Mouse (Mus musculus): ENCODE results near the gene Lipm. TPM values are rescaled to one million over a fixed set of nuclear protein-coding genes. Genes with fewer than 3 reads are reported as not detected.

The Lipm gene
- polyA plus RNA-seq, 1 experiment = not detected

- Histone ChIP-seq H3K27ac (ENCODE audit: insufficient read depth, low read depth, low read length) (no peak overlapping the region), H3K4me3 (ENCODE audit: insufficient read depth, low read length) (no peak overlapping the region), H3K4me1 (ENCODE audit: control insufficient read depth, insufficient read depth, low read length) (peaks cover 8% of the 10 kb centered on the region)
- TF ChIP-seq CTCF (IDR thresholded peaks at IDR 0.05; ENCODE audit: low read depth, low read length) (no peak), POLR2A (IDR thresholded peaks at IDR 0.05; ENCODE audit: borderline replicate concordance, low read depth, low read length) (no peak)
Observed at GRCm38 (mm10) chr19:34153263-34154144, 52.8 kb downstream of the Lipm start.

- peaks cover 11% of the 10 kb centered on the region for H3K4me1 ChIP-seq (ENCODE audit: control insufficient read depth, insufficient read depth, low read length)
- TF ChIP-seq CTCF (IDR thresholded peaks at IDR 0.05; ENCODE audit: low read depth, low read length) (no peak), POLR2A (IDR thresholded peaks at IDR 0.05; ENCODE audit: borderline replicate concordance, low read depth, low read length) (no peak)
- H3K4me3 ChIP-seq (ENCODE audit: insufficient read depth, low read length) = no peak overlapping the region
- no peak overlapping the region for H3K27ac ChIP-seq (ENCODE audit: insufficient read depth, low read depth, low read length)
Observed at GRCm38 (mm10) chr19:34162693-34163092, 62.0 kb downstream of the Lipm start.

- Histone ChIP-seq H3K4me3 (ENCODE audit: insufficient read depth, low read length) (no peak within 1 kb of the TSS), H3K27ac (ENCODE audit: insufficient read depth, low read depth, low read length) (no peak within 1 kb of the TSS), H3K4me1 (ENCODE audit: control insufficient read depth, insufficient read depth, low read length) (peaks cover 17% of the 10 kb centered on the region)
- no peak for TF ChIP-seq CTCF (IDR thresholded peaks at IDR 0.05; ENCODE audit: low read depth, low read length)
- TF ChIP-seq POLR2A (IDR thresholded peaks at IDR 0.05; ENCODE audit: borderline replicate concordance, low read depth, low read length) = no peak
Observed at GRCm38 (mm10) chr19:34165891-34166290, 65.2 kb downstream of the Lipm start, which contains the start of gene Ankrd22. Gene Ankrd22, minus strand, starts transcription at chr19:34166053.

- no peak overlapping the region for H3K27ac ChIP-seq (ENCODE audit: insufficient read depth, low read depth, low read length)
- TF ChIP-seq CTCF (IDR thresholded peaks at IDR 0.05; ENCODE audit: low read depth, low read length) (no peak), POLR2A (IDR thresholded peaks at IDR 0.05; ENCODE audit: borderline replicate concordance, low read depth, low read length) (no peak)
- H3K4me3 ChIP-seq (ENCODE audit: insufficient read depth, low read length) = no peak overlapping the region
- peaks cover 20% of the 10 kb centered on the region for H3K4me1 ChIP-seq (ENCODE audit: control insufficient read depth, insufficient read depth, low read length)
Observed at GRCm38 (mm10) chr19:34166386-34166785, 65.7 kb downstream of the Lipm start.

GRCm38 (mm10) chr19:34167896-34168661 is 67.3 kb downstream of the Lipm start:
- H3K4me3 ChIP-seq (ENCODE audit: insufficient read depth, low read length) = no peak overlapping the region
- H3K27ac ChIP-seq (ENCODE audit: insufficient read depth, low read depth, low read length) = no peak overlapping the region
- TF ChIP-seq POLR2A (IDR thresholded peaks at IDR 0.05; ENCODE audit: borderline replicate concordance, low read depth, low read length) (no peak), CTCF (IDR thresholded peaks at IDR 0.05; ENCODE audit: low read depth, low read length) (no peak)
- peaks cover 22% of the 10 kb centered on the region for H3K4me1 ChIP-seq (ENCODE audit: control insufficient read depth, insufficient read depth, low read length)

- Histone ChIP-seq H3K4me1 (ENCODE audit: control insufficient read depth, insufficient read depth, low read length) (peaks cover 24% of the 10 kb centered on the region), H3K4me3 (ENCODE audit: insufficient read depth, low read length) (no peak overlapping the region), H3K27ac (ENCODE audit: insufficient read depth, low read depth, low read length) (no peak overlapping the region)
- TF ChIP-seq POLR2A (IDR thresholded peaks at IDR 0.05; ENCODE audit: borderline replicate concordance, low read depth, low read length) = no peak
- TF ChIP-seq CTCF (IDR thresholded peaks at IDR 0.05; ENCODE audit: low read depth, low read length) = no peak
Observed at GRCm38 (mm10) chr19:34169121-34169520, 68.4 kb downstream of the Lipm start.

- no peak overlapping the region for H3K27ac ChIP-seq (ENCODE audit: insufficient read depth, low read depth, low read length)
- no peak overlapping the region for H3K4me3 ChIP-seq (ENCODE audit: insufficient read depth, low read length)
- TF ChIP-seq CTCF (IDR thresholded peaks at IDR 0.05; ENCODE audit: low read depth, low read length) (no peak), POLR2A (IDR thresholded peaks at IDR 0.05; ENCODE audit: borderline replicate concordance, low read depth, low read length) (no peak)
- H3K4me1 ChIP-seq (ENCODE audit: control insufficient read depth, insufficient read depth, low read length) = peaks cover 21% of the 10 kb centered on the region
Observed at GRCm38 (mm10) chr19:34171167-34171566, 70.4 kb downstream of the Lipm start.

Other genes with a start within 250 kb of the Lipm start
- not detected in 2 replicates for gene Lipf, start 139.7 kb upstream of the Lipm start, polyA plus RNA-seq (2012; ENCODE audit: insufficient read depth, insufficient read length, missing spikeins)
- gene Lipk, start 92.6 kb upstream of the Lipm start, polyA plus RNA-seq (2012; ENCODE audit: insufficient read depth, insufficient read length, missing spikeins) = not detected in 2 replicates
- gene Lipn, start 33.6 kb upstream of the Lipm start, polyA plus RNA-seq (2012; ENCODE audit: insufficient read depth, insufficient read length, missing spikeins) = 2.2 and 3.3 TPM in 2 replicates
- gene Ankrd22, start 65.1 kb downstream of the Lipm start, polyA plus RNA-seq (2012; ENCODE audit: insufficient read depth, insufficient read length, missing spikeins) = not detected in 2 replicates
- 28.3 and 30.3 TPM in 2 replicates for gene Stambpl1, start 91.3 kb downstream of the Lipm start, polyA plus RNA-seq (2012; ENCODE audit: insufficient read depth, insufficient read length, missing spikeins)
- 22.4 and 25.9 TPM in 2 replicates for gene Acta2, start 154.7 kb downstream of the Lipm start, polyA plus RNA-seq (2012; ENCODE audit: insufficient read depth, insufficient read length, missing spikeins)
- gene Fas, start 189.7 kb downstream of the Lipm start, polyA plus RNA-seq (2012; ENCODE audit: insufficient read depth, insufficient read length, missing spikeins) = 18.6 and 21.7 TPM in 2 replicates

Data from bone marrow macrophage, adult 2 months (primary cell).